Mouse (Mus musculus) granulocyte monocyte progenitor cell, adult 5-6 weeks (primary cell): ENCODE measurements at regions not wholly inside any gene's neighbourhood (a gene's known extent, or its start where the extent isn't known, plus 50 kb on each side); places are given as distances from the start of the nearest gene placed in this dataset.

Source experiments
- ATAC-seq: replicated peaks from 2 replicates; pipeline ENCODE4 v1.8.0; 2016; ENCODE audit warnings: mild to moderate bottlenecking, moderate TSS enrichment, inconsistent platforms; ENCODE audit not compliant: poor library complexity, severe bottlenecking

DNA sequence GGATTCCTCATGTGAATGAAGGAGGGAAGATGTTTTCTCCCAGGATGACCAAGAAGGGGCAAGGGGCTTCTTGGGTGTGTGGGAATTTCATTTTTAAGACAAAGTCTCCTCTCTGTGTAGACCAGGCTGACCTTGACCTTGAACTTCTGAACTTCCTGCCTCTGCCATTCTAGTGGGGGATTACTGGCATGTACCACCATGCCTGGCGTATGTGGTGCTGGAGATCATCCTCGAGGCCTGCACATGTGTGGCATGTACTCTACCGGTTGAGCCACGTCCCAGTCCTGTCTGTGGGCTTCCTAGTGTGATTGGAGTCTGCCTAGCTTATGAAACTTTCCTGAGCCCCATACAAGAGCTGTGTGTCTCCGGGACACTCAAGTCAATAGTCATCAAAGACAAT lies 131.9 kb upstream of the Jade1 start:
- ATAC-seq = no peak

DNA sequence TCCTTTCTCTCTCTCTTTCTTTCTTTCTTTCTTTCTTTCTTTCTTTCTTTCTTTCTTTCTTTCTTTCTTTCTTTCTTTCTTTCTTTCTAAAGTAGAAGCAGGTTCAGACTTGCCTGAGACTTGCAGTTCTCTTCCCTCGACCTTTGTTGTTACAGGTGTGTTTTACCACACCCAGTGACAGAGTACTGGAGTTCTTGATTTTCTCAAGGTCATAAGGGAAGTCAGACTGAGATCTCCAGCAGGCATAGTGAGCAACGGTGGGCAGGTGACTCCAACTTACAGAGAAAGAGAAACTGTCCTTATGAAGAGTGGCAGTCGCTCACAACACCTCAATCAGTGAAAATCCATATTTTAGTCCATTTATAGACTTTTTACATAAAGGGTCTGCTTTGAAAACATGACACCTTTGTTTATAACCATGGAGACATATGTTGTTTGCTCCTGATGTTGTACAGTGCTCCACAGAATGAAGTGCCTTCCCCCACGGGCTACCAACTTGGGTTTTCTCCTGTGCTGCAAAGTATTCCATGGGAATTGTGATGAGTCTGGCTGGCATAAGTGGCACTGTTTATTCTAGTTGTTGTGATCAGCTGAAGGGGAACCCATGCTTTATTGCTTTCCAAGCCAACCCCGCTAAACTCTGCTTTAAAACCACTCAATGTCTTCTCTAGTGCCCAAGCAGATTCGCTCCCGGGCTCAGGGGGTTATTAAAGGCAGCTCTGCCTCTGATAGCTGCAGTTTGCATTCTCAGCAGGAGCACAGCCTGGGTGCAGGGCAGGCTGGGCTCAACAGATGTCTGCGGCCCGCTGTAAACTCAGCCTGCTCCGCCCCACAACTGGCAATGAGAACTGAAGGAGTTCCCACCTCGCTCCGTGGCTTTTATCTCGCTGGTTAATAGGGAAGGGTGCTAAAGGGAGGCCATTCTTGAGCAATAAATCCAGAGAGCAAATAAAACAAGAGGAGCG lies 132.6 kb upstream of the Jade1 start:
- no peak for ATAC-seq

- ATAC-seq = no peak
Measured at GRCm38 (mm10) chr3:41413771-41414170, 141.8 kb upstream of the Jade1 start.

- ATAC-seq = peak; percentile 53
Measured at GRCm38 (mm10) chr3:41412698-41413097, 142.8 kb upstream of the Jade1 start.

GRCm38 (mm10) chr3:41408821-41409737 lies 146.5 kb upstream of the Jade1 start:
- peak; percentile 11 for ATAC-seq

- ATAC-seq = peak; percentile 89
Measured at GRCm38 (mm10) chr3:41408423-41408820, 147.1 kb upstream of the Jade1 start.

DNA sequence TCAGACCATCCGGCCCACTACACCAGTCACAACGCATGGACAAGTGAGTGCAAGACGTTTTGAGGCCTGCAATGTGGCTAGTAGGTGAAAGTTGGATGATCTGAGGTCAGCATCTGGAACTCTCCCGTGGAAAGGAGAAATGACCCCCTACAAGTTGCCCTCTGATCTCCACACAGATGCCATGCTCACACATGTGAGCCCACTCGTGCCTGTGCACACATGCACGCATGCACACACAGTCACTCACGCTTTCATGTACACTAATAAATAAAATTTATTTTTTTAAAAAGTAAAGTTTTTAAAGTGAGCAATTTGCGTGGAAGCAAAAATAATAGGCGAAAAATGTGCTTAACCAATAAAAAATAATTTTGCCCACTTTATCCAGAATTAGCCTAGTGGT lies 147.5 kb upstream of the Jade1 start:
- 0 out of 2 replicates have a peak, but pooled peaks have one; percentile 6 for ATAC-seq

DNA sequence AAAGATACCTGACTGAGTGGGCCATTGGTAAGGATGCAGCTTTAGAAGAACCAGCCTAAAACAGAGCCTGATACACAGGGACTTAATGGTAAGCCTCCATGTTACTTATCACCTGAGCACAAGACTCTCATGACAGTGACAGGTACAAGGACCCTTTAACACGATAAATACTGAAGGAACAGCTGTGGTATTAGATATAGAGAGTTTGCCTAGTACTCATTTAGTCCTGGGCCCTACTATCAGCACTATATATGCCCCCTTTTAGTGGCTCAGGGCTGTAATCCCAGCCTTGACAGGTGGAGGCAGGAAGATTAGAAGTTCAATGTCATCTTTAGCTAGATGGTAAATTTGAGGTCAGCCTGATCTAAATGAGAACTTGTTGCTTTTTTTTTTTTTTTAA lies 148.0 kb upstream of the Jade1 start:
- no peak for ATAC-seq

DNA sequence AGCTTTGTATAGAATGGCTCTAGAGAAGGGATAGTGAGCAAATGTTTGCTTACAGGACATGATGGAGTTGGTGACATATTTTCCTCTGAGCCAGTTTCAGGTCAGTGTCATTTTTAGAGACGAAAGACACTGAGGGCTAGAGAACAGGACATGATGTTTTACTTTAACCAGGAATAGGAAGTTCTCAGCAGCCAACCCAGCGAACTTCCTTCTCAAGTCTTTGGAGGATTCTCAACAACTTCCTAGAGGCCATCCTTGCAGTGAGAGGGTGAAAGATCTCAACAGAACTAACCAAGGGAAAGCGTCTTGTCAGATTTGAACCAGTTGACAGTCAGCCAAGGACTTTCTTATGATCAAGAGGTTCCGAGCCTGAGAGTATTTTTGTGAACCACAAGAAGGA lies 153.7 kb upstream of the Jade1 start:
- peak; percentile 17; the same call in 1 of the 2 replicates for ATAC-seq

GRCm38 (mm10) chr3:41389868-41390267 lies 165.7 kb upstream of the Jade1 start:
- ATAC-seq = peak; percentile 98

- ATAC-seq = no peak
Measured at GRCm38 (mm10) chr3:41387469-41388212, 167.9 kb upstream of the Jade1 start.

DNA sequence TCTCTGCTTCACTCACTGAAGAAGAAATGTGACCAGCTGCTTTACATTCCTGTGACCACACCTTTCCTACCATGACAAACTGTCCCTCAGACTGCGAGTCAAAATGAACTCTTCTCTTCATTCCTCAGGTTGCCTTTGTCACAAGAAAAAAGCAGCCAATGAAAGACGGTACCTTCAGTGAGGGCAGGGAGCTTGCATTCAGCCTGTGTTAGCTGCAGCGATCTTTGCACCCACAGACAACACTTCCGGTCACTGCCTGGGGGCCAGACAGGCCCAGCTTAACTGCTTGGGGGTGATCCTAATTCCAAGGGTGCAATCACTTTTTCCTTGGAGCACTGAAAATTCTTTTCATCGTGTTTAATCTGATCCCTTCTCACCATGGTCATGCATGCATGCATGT lies 169.2 kb upstream of the Jade1 start:
- ATAC-seq = no peak

DNA sequence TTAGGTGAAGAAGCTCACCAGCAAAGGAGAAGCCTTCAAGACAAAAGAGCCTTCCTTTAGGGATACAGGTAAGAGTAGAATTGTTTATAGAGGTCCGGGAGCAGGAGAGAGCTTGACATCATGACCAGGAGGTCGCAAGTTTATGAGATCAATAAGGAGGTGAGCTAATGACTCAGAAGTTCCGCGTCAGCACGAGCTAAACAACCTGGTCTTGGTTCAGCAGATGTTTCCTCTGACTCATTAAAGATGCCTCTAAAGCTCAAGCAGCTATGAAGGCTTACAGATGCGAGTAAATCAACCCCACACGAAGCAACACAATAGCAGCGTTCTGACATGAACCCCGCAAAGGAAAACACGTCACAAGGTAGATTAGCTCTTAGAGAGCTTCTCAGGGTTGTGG lies 171.1 kb upstream of the Jade1 start:
- ATAC-seq = no peak

- no peak for ATAC-seq
Measured at GRCm38 (mm10) chr3:41378576-41378975, 177.0 kb upstream of the Jade1 start.

GRCm38 (mm10) chr3:41377826-41378406 lies 177.6 kb upstream of the Jade1 start:
- ATAC-seq = no peak

DNA sequence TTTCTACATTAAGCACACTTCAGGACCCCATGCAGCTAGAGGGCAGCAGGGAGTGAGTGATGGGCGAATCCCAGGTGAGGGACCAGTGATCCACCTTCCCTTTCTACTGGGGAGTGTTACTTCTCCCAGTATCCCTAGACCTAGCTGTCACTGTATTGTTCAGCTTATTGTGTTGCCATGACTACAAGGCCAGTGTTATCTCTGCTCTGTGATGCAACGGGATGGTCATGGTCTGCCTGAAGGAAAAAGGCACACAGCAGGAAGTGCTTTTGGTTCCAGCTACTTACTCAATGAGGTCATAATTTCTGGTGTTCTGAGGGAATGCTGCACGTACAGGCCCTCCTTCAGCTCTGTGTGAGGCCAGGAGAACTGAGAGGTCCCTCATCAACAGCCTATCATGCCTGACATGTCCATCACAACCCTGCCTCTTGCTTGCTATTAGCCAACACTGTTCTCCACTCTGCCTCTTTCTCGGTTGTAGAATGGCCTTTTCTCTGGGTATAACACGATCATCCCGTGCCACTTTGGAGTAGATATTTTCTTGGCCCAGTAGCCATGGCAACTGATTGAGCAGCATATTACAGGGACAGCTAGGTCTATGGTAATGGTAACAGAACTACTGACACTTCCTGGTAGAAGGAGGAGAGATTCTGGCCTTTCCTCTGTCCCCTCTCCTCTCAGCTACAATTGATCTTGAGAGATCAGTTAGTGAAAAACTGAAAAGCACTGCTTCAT lies 178.5 kb upstream of the Jade1 start:
- ATAC-seq = peak; percentile 91

GRCm38 (mm10) chr3:41375230-41375930 lies 180.2 kb upstream of the Jade1 start:
- ATAC-seq = 0 out of 2 replicates have a peak, but pooled peaks have one; percentile 10

GRCm38 (mm10) chr3:41373198-41373597 lies 182.3 kb upstream of the Jade1 start:
- ATAC-seq = no peak
